Mouse (Mus musculus) hindbrain, embryonic 12.5 days (tissue): ENCODE results near the gene Slc16a7. TPM values are rescaled to one million over a fixed set of nuclear protein-coding genes. Genes with fewer than 3 reads are reported as not detected.

Source experiments
- ATAC-seq: fragments of 200-750 bp; cut with Nextera tagmentation; 2 replicates; pipeline ENCODE4 v1.8.0; 2017; ENCODE audit warnings: moderate TSS enrichment; ENCODE audit not compliant: low FRiP score
- H3K27ac ChIP-seq: fragments of 300-500 bp; sonication (generic); 2 replicates; pipeline ENCODE4 v1.5.1; 2016; ENCODE audit warnings: mild to moderate bottlenecking
- H3K27me3 ChIP-seq: fragments of 300-500 bp; sonication (generic); 2 replicates; pipeline ENCODE4 v1.6.1; 2016; ENCODE audit warnings: mild to moderate bottlenecking
- H3K36me3 ChIP-seq: fragments of 300-500 bp; sonication (generic); 2 replicates; pipeline ENCODE4 v1.6.1; 2016; ENCODE audit warnings: mild to moderate bottlenecking
- H3K4me1 ChIP-seq: fragments of 300-500 bp; sonication (generic); 2 replicates; pipeline ENCODE4 v1.6.1; 2016
- H3K4me2 ChIP-seq: fragments of 300-500 bp; sonication (generic); replicated peaks from 2 replicates; pipeline ENCODE4 v1.6.1; 2016; ENCODE audit warnings: mild to moderate bottlenecking
- H3K4me3 ChIP-seq: fragments of 300-500 bp; sonication (generic); 2 replicates; pipeline ENCODE4 v1.5.1; 2016; ENCODE audit warnings: mild to moderate bottlenecking
- H3K9ac ChIP-seq: fragments of 300-500 bp; sonication (generic); 2 replicates; pipeline ENCODE4 v1.6.1; 2016; ENCODE audit warnings: mild to moderate bottlenecking, moderate library complexity
- H3K9me3 ChIP-seq: fragments of 300-500 bp; sonication (generic); replicated peaks from 2 replicates; pipeline ENCODE4 v1.6.1; 2016; ENCODE audit warnings: mild to moderate bottlenecking
- WGBS: fragments of 180-500 bp; shearing (Covaris S2); methylation state at CpG from one replicate; pipeline ENCODE4 v1.1.7; 2016; 5-methylcytosine and 5-hydroxymethylcytosine counted together
- polyA plus RNA-seq: library from polyadenylated mRNA; unstranded; fragments of >200 nt; fragmentation: Nextera tagmentation; extraction: Ambion mirVana; gene quantifications from 2 replicates; pipeline ENCODE4 v1.2.1, GENCODE M21; 2016

Slc16a7 gene
- polyA plus RNA-seq, 1 experiment from 2014 or later, result 5.8 TPM

DNA sequence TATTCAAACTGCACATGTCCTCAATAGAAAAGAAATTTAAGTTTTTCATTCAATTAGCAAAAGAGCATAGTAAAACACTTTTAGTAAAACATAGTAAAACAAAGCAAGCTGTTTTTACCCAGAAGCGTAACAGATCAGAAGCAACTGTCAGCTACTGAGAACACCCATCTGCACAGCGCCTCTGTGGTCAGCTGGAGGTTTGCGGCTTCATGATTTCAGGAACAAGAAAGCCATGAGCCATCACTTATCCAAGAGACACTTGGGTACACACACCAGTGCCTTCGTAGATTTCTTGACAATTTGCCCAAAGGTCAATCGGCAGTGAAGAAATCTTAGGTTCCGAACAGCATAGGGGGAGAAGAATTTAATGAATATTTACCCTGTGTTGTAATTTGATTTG lies 71.9 kb downstream of the Slc16a7 start:
- Histone ChIP-seq H3K36me3 (no peaks in the 10 kb centered on the region), H3K4me1 (no peaks in the 10 kb centered on the region), H3K4me2 (no peak overlapping the region), H3K27ac (no peak overlapping the region), H3K4me3 (no peak overlapping the region), H3K27me3 (no peaks in the 10 kb centered on the region), H3K9me3 (no peaks in the 10 kb centered on the region), H3K9ac (no peak overlapping the region)
- no peak for ATAC-seq
- WGBS, result 78% methylated on average over 6 of the region's 6 CpGs

DNA sequence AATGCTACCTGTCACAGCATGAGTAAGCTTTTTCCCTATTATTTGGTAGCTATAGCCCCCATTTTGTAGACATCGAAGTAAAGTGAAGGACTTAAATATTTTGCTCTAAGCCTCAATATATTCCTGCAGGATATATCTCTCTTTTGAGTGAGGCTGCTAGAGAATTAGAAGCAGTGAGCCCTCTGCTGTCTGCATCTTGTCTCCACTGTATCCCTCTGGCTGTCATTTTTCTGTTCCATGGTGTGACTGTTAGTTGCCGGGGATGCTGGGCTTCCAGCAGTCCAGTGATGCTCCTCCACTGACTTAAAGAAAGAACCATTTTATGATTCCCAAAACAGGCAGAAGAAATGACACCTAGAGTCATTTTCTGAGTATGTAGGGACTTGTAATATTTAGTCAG lies 78.4 kb downstream of the Slc16a7 start:
- 97% methylated on average over 2 of the region's 2 CpGs for WGBS
- Histone ChIP-seq H3K4me2 (no peak overlapping the region), H3K27ac (no peak overlapping the region), H3K36me3 (no peaks in the 10 kb centered on the region), H3K27me3 (no peaks in the 10 kb centered on the region), H3K4me3 (no peak overlapping the region), H3K4me1 (no peaks in the 10 kb centered on the region), H3K9ac (no peak overlapping the region), H3K9me3 (no peaks in the 10 kb centered on the region)
- no peak for ATAC-seq

DNA sequence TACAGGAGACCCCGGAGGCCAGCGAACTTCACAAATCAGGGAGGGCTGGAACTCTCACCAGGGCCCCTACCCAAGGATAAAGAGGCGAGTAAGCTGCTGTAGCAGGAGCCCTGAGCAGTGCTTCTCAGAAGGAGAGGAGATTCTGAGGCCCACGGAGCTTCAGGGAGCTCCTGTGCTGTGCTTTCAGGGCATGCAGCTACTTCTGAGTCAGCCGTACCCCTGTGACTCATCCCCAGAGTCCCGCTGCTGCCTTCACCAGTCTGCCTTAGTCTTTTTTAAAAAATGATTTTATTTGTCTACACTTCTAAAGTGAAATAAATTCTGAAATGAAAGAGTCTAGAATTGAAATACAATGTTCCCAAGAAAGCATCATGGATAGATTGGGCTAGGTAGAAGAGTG lies 91.2 kb downstream of the Slc16a7 start:
- no peak for ATAC-seq
- Histone ChIP-seq H3K36me3 (no peaks in the 10 kb centered on the region), H3K9ac (no peak overlapping the region), H3K4me2 (no peak overlapping the region), H3K9me3 (no peaks in the 10 kb centered on the region), H3K27ac (no peak overlapping the region), H3K27me3 (no peaks in the 10 kb centered on the region), H3K4me1 (no peaks in the 10 kb centered on the region), H3K4me3 (no peak overlapping the region)
- WGBS, result 70% methylated on average over 6 of the region's 6 CpGs

DNA sequence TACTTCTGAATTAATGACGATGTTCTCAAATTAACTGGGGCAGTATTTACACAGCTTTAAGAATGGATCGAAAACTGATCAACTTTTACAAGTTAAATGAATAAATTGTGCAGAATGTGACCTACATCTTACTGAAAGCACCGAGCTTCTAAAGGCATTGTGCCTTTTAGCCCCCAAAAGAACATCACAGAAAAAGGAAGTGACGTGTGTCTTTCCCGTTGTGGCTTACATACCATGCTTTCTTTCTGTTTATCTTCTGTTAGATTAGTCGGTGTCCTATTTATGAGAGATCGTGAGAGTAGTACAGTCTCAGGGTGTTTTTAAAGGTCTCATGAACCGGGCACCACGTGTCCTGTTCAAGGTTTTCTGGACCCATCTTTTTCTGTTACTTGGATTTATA lies 98.9 kb downstream of the Slc16a7 start:
- Histone ChIP-seq H3K4me2 (no peak overlapping the region), H3K9me3 (no peaks in the 10 kb centered on the region), H3K4me3 (no peak overlapping the region), H3K27ac (no peak overlapping the region), H3K27me3 (no peaks in the 10 kb centered on the region), H3K36me3 (no peaks in the 10 kb centered on the region), H3K9ac (no peak overlapping the region), H3K4me1 (no peaks in the 10 kb centered on the region)
- 91% methylated on average over 9 of the region's 9 CpGs for WGBS
- ATAC-seq, result no peak

DNA sequence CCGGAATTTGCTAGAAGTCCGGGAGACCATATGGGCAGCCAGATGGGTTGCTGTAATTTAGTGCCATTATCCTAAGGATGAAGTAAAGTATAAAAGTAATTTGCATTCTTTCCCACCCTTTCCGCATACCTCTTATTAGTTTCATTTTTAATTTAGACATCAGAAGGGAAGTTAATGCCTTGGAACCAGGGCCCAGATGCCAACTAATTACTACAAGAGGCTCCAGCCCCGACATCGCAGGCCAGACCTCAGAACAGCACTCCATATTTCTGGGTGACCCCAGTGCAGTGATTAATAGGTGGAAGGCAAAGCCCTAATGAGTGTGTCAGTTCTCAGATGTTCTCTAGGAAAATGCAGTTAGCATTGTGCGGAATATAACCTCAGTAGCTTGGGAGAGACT lies 100.7 kb downstream of the Slc16a7 start:
- Histone ChIP-seq H3K9ac (no peak overlapping the region), H3K4me3 (no peak overlapping the region), H3K9me3 (no peaks in the 10 kb centered on the region), H3K27ac (no peak overlapping the region), H3K27me3 (no peaks in the 10 kb centered on the region), H3K36me3 (no peaks in the 10 kb centered on the region), H3K4me1 (no peaks in the 10 kb centered on the region), H3K4me2 (no peak overlapping the region)
- 75% methylated on average over 6 of the region's 6 CpGs for WGBS
- peak; percentile 73 for ATAC-seq

DNA sequence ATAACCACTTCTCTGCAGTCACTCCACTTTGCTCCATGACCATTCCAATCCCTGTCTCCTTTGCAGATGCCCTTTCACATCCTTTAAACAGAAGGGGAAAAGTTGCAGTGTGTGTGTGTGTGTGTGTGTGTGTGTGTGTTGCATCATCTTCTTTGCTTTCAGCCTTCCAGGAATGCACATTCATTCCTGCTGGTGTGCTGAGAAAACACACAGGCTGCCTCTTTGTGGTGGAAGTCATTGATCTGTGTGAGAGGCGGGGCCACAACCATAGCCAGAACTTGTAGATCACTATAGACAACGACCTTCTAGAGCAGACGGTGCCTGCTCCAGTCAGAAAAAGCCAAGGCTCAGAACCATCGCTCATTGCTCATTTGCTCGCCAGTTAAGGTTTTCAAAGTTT lies 103.9 kb downstream of the Slc16a7 start:
- no peaks in the 10 kb centered on the region for H3K4me1 ChIP-seq
- WGBS, result 74% methylated on average over 5 of the region's 5 CpGs
- ATAC-seq, result no peak

DNA sequence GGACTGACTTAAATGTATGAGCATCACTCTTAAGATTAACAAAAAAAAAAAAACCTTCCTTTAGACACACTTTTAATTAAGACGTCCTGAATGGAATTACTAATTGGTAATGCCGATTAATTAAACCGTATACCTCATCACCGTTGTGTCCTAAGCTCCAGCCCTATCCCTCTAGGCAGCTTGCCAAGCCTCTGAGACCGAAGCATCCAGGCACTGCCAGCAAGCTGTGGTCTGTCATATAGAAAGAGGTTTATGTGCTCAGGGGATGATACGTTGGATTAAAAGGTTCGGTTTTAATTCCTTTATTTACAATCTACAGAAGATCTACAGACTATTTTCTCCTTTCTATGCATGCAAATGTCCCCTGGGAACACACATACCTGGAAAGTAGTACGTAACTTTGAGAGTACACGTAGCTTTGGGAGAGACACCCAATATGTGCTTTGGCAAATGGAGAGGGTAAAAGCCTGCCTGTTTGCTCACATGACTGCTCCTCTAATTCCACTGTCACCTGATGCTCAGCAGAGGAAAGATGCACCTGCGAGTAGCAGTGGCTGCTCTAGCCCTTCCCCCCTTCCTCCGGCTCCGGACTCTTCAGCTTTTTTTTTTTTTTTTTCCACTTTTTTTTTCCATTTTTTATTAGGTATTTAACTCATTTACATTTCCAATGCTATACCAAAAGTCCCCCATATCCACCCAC lies 114.0 kb downstream of the Slc16a7 start:
- Histone ChIP-seq H3K4me1 (no peaks in the 10 kb centered on the region), H3K27me3 (no peaks in the 10 kb centered on the region), H3K9me3 (no peaks in the 10 kb centered on the region), H3K27ac (no peak overlapping the region), H3K4me2 (no peak overlapping the region), H3K4me3 (no peak overlapping the region), H3K36me3 (no peaks in the 10 kb centered on the region), H3K9ac (no peak overlapping the region)
- WGBS, result 79% methylated on average over 12 of the region's 12 CpGs
- ATAC-seq, result no peak; the same call in 1 of the 2 replicates

More for the DNA sequence above, 103.9 kb downstream of the Slc16a7 start:
- Histone ChIP-seq H3K4me2 (no peak overlapping the region), H3K27me3 (no peaks in the 10 kb centered on the region), H3K4me3 (no peak overlapping the region), H3K9me3 (no peaks in the 10 kb centered on the region), H3K27ac (no peak overlapping the region), H3K36me3 (no peaks in the 10 kb centered on the region), H3K9ac (no peak overlapping the region)

DNA sequence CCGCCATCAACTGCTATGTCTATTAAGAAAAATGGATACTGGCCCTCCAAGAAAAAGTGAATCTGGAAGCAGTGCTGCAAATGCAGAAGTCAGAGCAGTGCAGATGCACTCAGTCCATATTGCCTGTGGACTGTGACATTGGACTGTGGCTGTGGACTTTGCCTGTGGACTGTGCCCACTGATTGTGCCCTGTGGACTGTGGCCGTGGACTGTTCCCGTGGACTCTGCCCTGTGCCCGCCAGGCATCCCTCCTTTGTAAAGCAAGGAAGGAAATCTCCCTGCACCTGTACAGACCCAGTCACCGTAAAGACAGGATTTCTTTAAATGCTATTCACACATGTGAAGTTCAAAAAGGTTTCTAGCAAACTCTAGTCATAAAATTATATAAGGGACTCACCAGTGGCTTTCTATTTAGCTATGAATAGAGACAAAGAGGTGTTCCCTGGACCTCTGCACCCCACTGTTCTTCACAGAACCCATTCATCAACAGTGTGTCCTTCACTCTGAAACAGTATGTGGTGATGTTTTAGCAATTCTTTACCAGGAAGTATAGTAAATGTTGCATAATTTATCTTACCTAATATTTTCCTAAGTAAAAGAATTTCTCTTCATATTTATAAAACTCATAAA lies 114.6 kb downstream of the Slc16a7 start:
- H3K9ac ChIP-seq, result no peak overlapping the region
- no peak overlapping the region for H3K4me2 ChIP-seq
- H3K4me1 ChIP-seq, result no peaks in the 10 kb centered on the region
- no peaks in the 10 kb centered on the region for H3K27me3 ChIP-seq
- 93% methylated on average over 5 of the region's 5 CpGs for WGBS
- ATAC-seq, result no peak
- no peaks in the 10 kb centered on the region for H3K9me3 ChIP-seq
- H3K36me3 ChIP-seq, result no peaks in the 10 kb centered on the region
- H3K4me3 ChIP-seq, result no peak overlapping the region
- H3K27ac ChIP-seq, result no peak overlapping the region

DNA sequence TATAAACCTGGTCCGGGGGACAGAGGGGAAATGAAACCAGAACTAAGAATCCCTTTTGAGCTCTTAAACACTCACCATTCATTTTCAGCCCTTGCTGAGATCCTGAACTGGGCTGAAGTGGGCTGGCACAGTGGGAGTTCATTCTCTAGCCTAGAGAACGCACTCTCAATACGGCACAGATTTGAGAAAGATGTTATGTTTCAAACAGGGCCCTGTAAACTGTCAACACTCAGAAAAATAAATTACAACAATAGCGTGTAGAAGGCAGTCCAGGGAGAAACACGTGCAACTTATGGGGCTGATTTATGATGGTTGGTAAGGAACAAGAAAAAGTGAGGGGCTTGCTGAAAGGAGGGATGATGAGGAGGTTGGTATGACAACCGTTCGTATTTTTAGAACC lies 115.5 kb downstream of the Slc16a7 start:
- Histone ChIP-seq H3K9me3 (no peaks in the 10 kb centered on the region), H3K27ac (no peak overlapping the region), H3K27me3 (no peaks in the 10 kb centered on the region), H3K4me3 (no peak overlapping the region), H3K36me3 (no peaks in the 10 kb centered on the region), H3K4me1 (no peaks in the 10 kb centered on the region), H3K9ac (no peak overlapping the region), H3K4me2 (no peak overlapping the region)
- WGBS, result 55% methylated on average over 7 of the region's 7 CpGs
- no peak for ATAC-seq

DNA sequence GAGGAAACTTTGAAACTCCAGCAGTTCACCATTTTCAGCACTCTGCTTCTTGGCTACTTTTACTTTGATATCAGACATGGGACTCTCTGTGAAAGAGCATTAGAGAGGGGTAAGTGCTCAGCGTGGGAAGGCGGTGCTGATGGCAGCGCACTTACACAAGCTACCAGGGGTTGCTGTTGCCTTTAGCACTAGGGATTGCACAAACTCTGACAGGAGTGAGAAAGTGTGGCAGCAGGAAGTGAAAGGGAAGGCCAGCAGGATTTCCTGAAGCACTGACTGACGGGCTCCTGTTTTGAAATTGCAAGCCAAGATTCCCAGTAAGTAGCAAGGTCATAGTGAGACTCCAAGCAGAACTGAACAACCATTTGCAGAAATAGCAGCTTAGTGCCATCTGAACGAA lies 117.8 kb downstream of the Slc16a7 start:
- Histone ChIP-seq H3K27me3 (no peaks in the 10 kb centered on the region), H3K27ac (no peak overlapping the region), H3K4me3 (no peak overlapping the region), H3K9me3 (no peaks in the 10 kb centered on the region), H3K4me2 (no peak overlapping the region), H3K36me3 (no peaks in the 10 kb centered on the region), H3K9ac (no peak overlapping the region), H3K4me1 (no peaks in the 10 kb centered on the region)
- no peak for ATAC-seq
- WGBS, result 80% methylated on average over 5 of the region's 5 CpGs

DNA sequence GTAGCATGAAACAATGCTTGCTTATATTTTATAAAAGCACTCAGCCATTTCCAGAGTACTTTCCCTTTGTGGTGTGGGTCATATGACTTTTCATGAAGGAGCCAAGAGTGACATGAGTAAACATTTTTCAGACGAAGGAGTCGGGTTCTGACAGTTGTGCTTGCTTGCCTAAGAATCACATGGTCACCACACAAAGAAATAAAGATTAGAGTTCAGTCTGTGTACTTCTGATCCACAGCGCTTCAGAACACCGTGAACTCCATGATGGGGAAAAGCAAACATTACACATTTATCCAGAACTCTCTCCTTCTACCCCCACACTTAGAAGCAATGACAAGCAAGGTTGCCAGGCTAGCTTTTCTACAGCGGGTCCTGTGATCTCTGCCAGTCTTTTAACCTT lies 119.0 kb downstream of the Slc16a7 start:
- 79% methylated on average over 5 of the region's 5 CpGs for WGBS
- H3K36me3 ChIP-seq, result no peaks in the 10 kb centered on the region
- ATAC-seq, result no peak
- H3K9ac ChIP-seq, result no peak overlapping the region
- H3K4me3 ChIP-seq, result no peak overlapping the region
- H3K4me2 ChIP-seq, result no peak overlapping the region
- no peaks in the 10 kb centered on the region for H3K27me3 ChIP-seq
- no peak overlapping the region for H3K27ac ChIP-seq
- H3K4me1 ChIP-seq, result no peaks in the 10 kb centered on the region
- no peaks in the 10 kb centered on the region for H3K9me3 ChIP-seq

DNA sequence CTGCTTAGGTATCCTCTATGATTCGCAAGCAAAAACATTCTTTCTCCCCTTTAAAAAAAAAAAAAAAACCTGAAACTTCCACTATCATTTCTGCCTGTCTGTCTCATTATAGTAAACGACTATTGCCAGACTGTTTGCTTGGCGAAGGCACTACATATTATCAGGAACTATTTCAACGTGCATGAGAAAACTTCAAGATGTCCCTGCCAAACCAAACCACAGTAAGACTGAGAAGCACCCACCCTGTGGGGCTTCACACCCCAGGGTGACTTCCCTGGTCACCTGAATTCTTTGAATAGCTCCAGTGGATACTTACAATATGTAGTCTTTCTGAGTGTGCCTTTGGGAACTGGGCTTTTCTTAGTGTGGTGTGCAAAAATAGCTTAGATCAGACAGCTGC lies 122.9 kb downstream of the Slc16a7 start:
- no peaks in the 10 kb centered on the region for H3K9me3 ChIP-seq
- no peaks in the 10 kb centered on the region for H3K36me3 ChIP-seq
- H3K9ac ChIP-seq, result no peak overlapping the region
- no peak overlapping the region for H3K4me2 ChIP-seq
- no peaks in the 10 kb centered on the region for H3K4me1 ChIP-seq
- no peaks in the 10 kb centered on the region for H3K27me3 ChIP-seq
- ATAC-seq, result no peak
- H3K27ac ChIP-seq, result no peak overlapping the region
- WGBS, result 78% methylated on average over 4 of the region's 4 CpGs
- no peak overlapping the region for H3K4me3 ChIP-seq

DNA sequence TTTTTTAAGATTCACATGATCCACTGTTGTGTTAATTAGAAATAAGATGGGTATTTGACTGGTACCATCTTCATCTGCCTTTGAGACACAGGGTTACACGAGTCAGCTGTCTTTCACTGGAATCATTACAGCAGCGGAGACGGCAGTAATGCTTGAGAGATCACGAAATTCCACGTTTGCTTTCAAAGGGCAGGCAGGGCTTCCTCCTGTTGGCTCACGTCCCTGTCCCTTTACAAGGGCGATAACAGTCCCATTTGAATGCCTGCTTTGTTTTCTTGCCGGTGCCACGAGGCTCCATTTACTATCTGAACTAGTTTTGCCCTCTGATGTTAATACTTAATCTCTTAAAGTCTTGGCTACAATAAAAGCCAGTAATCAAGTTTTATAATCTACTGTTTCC lies 123.4 kb downstream of the Slc16a7 start:
- Histone ChIP-seq H3K4me3 (no peak overlapping the region), H3K9me3 (no peaks in the 10 kb centered on the region), H3K4me2 (no peak overlapping the region), H3K36me3 (no peaks in the 10 kb centered on the region), H3K4me1 (no peaks in the 10 kb centered on the region), H3K27ac (no peak overlapping the region), H3K9ac (no peak overlapping the region), H3K27me3 (no peaks in the 10 kb centered on the region)
- whole genome bisulfite sequencing, result 42% methylated on average over 9 of the region's 9 CpGs
- no peak for ATAC-seq
